Mouse (Mus musculus): Measurements from ENCODE around the gene Zfand2a.

DNA sequence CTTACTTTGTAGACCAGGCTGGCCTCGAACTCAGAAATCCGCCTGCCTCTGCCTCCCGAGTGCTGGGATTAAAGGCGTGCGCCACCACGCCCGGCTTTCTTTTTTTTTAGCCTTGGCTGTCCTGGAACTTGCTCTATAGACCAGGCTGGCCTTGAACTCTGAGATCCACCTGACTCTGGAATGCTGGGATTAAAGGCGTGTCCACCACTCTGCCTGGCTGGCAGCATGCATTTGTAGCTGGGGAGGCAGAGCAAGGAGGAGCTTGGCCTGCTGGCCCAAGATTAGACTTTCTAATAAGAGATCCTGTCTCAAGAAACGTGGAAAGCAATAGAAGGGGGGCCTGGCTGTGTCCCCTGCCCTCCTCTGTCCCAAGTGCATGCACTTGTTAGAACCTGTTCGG is 3.9 kb downstream of the Zfand2a start:
- no peak for TF ChIP-seq CTCF (IDR thresholded peaks at IDR 0.05)
- TF ChIP-seq POLR2A (IDR thresholded peaks at IDR 0.05; ENCODE audit: insufficient read depth, low read depth, low read length), result no peak
- no peak for TF ChIP-seq EP300 (IDR thresholded peaks at IDR 0.05; ENCODE audit: insufficient read depth, low read depth, low read length)

Data from heart, adult 2 months (tissue).